Mouse (Mus musculus): ENCODE measurements around the gene Aurkb. TPM values are rescaled to one million over a fixed set of nuclear protein-coding genes. Genes with fewer than 3 reads are reported as not detected.

Aurkb gene
- total and polyA plus RNA-seq, 3 experiments, result 0.21 to 1.1 (median 0.59) TPM

DNA sequence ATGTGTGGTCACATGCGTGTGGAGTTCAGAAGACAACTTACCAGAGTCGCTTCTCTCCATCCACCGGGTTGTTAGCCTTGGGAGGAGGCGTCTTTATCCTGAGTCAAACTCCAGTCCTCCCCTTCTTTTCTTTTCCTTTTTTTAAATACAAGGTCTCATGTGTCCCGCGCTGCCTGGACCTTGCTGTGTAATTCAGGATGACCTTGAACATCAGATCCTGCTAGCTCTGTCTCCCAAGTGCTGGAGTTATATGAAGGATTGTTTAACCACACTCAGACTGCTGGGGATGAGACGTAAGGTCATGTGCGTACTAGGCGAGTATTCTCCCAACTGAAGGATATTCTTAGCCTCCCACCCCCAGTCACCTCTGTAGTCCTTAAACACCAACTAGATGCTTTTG is 31.9 kb downstream of the Aurkb start:
- TF ChIP-seq EP300 (IDR thresholded peaks at IDR 0.05; ENCODE audit: insufficient read depth, low read depth, low read length) (no peak), CTCF (IDR thresholded peaks at IDR 0.05) (no peak), POLR2A (IDR thresholded peaks at IDR 0.05; ENCODE audit: insufficient read depth, low read depth, low read length) (no peak)

DNA sequence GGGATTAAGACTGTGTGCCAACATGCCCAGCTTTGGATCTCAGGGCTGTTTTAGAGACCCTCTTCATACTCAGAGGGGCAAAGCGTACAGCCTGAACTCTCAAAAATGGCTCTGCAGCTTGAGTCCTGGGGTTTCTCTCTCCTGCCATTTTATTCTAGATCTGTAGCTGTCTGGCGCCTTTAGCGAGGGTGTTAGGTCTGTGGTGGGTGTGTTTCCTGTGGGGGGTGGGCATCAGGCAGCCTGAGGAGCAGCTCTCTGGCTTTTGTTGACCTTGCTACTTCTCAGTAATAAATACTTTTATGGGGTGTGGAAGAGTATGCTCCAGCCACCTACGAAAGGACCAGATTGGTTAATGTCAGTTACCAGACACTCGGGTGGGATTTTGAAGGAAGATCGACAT is 32.6 kb downstream of the Aurkb start:
- Histone ChIP-seq H3K27me3 (ENCODE audit: control insufficient read depth, insufficient read depth, low read length) (no peaks in the 10 kb centered on the region), H3K4me1 (ENCODE audit: control insufficient read depth, insufficient read depth, low read length) (peaks cover 2% of the 10 kb centered on the region; the same call in 1 of the 2 replicates), H3K4me3 (no peak overlapping the region), H3K79me2 (replicated peaks; ENCODE audit: control insufficient read depth, insufficient read depth, low read length) (no peaks in the 10 kb centered on the region), H3K36me3 (ENCODE audit: control insufficient read depth, insufficient read depth, low read length) (no peaks in the 10 kb centered on the region), H3K9ac (ENCODE audit: low read depth, low read length) (no peak overlapping the region), H3K27ac (no peak overlapping the region)
- intact Hi-C loops (cut with DNase I), result no loop called here
- TF ChIP-seq POLR2A (IDR thresholded peaks at IDR 0.05; ENCODE audit: insufficient read depth, low read depth, low read length) (no peak), EP300 (IDR thresholded peaks at IDR 0.05; ENCODE audit: insufficient read depth, low read depth, low read length) (no peak), CTCF (IDR thresholded peaks at IDR 0.05) (no peak)
- DNase-seq, result no peak
- WGBS, result 90% methylated on average over 6 of the region's 6 CpGs

More for the DNA sequence above, 31.9 kb downstream of the Aurkb start:
- no peak overlapping the region for H3K9ac ChIP-seq (ENCODE audit: low read depth, low read length)
- intact Hi-C loops (cut with DNase I), result no loop called here
- no peak overlapping the region for H3K27ac ChIP-seq
- H3K4me1 ChIP-seq (ENCODE audit: control insufficient read depth, insufficient read depth, low read length), result peaks cover 3% of the 10 kb centered on the region; the same call in 1 of the 2 replicates
- H3K79me2 ChIP-seq (replicated peaks; ENCODE audit: control insufficient read depth, insufficient read depth, low read length), result no peaks in the 10 kb centered on the region
- no peaks in the 10 kb centered on the region for H3K27me3 ChIP-seq (ENCODE audit: control insufficient read depth, insufficient read depth, low read length)
- WGBS, result 82% methylated on average over 9 of the region's 9 CpGs
- no peak overlapping the region for H3K4me3 ChIP-seq
- DNase-seq, result no peak
- no peaks in the 10 kb centered on the region for H3K36me3 ChIP-seq (ENCODE audit: control insufficient read depth, insufficient read depth, low read length)

DNA sequence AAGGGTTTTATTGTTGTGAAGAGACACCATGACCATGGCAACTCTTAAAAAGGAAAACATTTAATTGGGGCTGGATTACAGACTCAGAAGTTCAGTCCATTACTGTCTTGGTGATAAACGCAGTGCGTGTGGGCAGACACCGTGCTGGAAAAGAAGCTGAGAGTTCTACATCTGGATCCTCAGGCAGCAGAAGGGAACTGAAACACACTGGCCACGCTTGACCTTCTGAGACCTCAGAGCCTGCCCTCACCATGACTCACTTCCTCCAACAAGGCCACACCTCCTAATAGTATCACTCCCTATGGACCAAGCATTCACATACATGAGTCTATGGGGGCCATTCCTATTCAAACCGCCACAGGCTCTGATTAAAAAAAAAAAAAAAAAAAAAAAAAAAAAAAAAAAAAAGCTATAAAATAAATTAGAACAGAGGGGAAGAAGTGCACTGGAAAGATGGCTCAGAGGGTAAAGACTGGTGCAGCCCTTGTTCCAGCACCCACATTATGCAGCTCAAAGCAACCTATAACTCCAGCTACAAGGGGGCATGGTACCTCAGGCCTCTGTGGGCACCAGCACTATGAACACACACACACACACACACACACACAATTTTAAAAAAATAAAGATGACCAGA is 33.5 kb downstream of the Aurkb start:
- no peak for TF ChIP-seq CTCF (IDR thresholded peaks at IDR 0.05)
- TF ChIP-seq POLR2A (IDR thresholded peaks at IDR 0.05; ENCODE audit: insufficient read depth, low read depth, low read length), result peak; percentile 45
- no peak for TF ChIP-seq EP300 (IDR thresholded peaks at IDR 0.05; ENCODE audit: insufficient read depth, low read depth, low read length)
- intact Hi-C loops (cut with DNase I), result no loop called here
- Histone ChIP-seq H3K9ac (ENCODE audit: low read depth, low read length) (no peak overlapping the region), H3K79me2 (replicated peaks; ENCODE audit: control insufficient read depth, insufficient read depth, low read length) (no peaks in the 10 kb centered on the region), H3K36me3 (ENCODE audit: control insufficient read depth, insufficient read depth, low read length) (no peaks in the 10 kb centered on the region), H3K27ac (no peak overlapping the region; the same call in 1 of the 2 replicates), H3K4me3 (no peak overlapping the region), H3K27me3 (ENCODE audit: control insufficient read depth, insufficient read depth, low read length) (no peaks in the 10 kb centered on the region), H3K4me1 (ENCODE audit: control insufficient read depth, insufficient read depth, low read length) (peaks cover 2% of the 10 kb centered on the region; the same call in 1 of the 2 replicates)
- 34% methylated on average over 5 of the region's 5 CpGs for WGBS
- no peak for DNase-seq

DNA sequence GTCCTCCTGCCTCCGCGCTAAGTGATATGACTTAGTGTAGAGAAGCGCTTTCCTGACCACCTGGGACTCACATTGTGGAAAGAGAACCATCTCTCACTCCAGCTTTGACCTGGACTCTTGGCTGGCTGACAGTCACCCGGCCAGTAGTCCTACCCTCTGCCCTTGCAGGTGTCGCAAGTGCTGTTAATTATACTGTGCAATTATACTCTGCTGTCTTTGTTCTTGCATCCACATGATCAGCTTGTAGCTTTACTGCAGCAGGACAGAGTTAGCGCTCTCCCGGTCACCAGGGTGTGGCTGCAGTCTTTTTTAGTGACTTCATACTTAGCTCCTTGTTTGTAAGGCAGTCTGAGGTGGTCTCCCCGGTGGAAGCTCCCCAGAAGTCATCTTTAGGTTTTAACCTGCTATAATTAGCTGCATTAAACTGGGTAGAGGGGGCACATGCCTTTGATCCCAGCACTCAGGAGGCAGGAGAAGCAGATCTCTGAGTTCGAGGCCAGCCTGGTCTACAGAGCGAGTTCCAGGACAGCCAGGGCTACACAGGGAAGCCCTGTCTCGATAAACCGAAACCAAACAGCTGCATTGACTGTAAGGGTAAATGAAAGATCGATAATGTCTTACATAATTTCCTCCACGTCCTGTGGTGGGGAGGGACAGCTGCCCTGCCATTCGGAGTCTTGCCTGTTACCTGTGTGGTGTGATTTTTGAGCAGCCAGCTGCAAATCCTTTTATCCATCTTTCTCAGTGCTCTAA is 34.8 kb downstream of the Aurkb start:
- H3K4me3 ChIP-seq, result no peak overlapping the region
- H3K4me1 ChIP-seq (ENCODE audit: control insufficient read depth, insufficient read depth, low read length), result no peaks in the 10 kb centered on the region; the same call in 1 of the 2 replicates
- no peak overlapping the region for H3K27ac ChIP-seq
- TF ChIP-seq EP300 (IDR thresholded peaks at IDR 0.05; ENCODE audit: insufficient read depth, low read depth, low read length) (no peak), CTCF (IDR thresholded peaks at IDR 0.05) (no peak), POLR2A (IDR thresholded peaks at IDR 0.05; ENCODE audit: insufficient read depth, low read depth, low read length) (no peak)
- H3K36me3 ChIP-seq (ENCODE audit: control insufficient read depth, insufficient read depth, low read length), result no peaks in the 10 kb centered on the region
- no peaks in the 10 kb centered on the region for H3K79me2 ChIP-seq (replicated peaks; ENCODE audit: control insufficient read depth, insufficient read depth, low read length)
- H3K27me3 ChIP-seq (ENCODE audit: control insufficient read depth, insufficient read depth, low read length), result no peaks in the 10 kb centered on the region
- DNase-seq, result no peak
- WGBS, result 77% methylated on average over 15 of the region's 15 CpGs
- intact Hi-C loops (cut with DNase I), result no loop called here
- H3K9ac ChIP-seq (ENCODE audit: low read depth, low read length), result no peak overlapping the region

DNA sequence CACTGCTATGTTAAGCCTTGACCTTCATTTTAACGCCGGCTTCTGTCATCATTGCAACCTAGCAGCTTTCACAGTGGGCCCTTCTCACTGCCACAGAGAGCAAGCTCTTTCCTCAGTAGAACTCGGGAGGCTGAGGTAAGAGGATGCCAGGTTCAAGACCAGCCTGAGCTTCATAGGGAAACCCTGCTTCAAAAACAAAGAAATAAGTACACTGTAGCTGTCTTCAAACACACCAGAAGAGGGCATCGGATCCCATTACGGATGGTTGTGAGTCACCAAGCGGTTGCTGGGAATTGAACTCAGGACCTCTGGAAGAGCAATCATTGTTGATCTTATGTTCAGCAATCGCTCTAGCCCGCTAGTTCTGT is 35.4 kb downstream of the Aurkb start:
- WGBS, result 86% methylated on average over 8 of the region's 8 CpGs
- H3K9ac ChIP-seq (ENCODE audit: low read depth, low read length), result no peak overlapping the region
- no peak overlapping the region for H3K27ac ChIP-seq
- H3K27me3 ChIP-seq (ENCODE audit: control insufficient read depth, insufficient read depth, low read length), result no peaks in the 10 kb centered on the region
- intact Hi-C loops (cut with DNase I), result no loop called here
- no peaks in the 10 kb centered on the region; the same call in 1 of the 2 replicates for H3K4me1 ChIP-seq (ENCODE audit: control insufficient read depth, insufficient read depth, low read length)
- no peak for TF ChIP-seq EP300 (IDR thresholded peaks at IDR 0.05; ENCODE audit: insufficient read depth, low read depth, low read length)
- TF ChIP-seq POLR2A (IDR thresholded peaks at IDR 0.05; ENCODE audit: insufficient read depth, low read depth, low read length), result no peak
- no peak for TF ChIP-seq CTCF (IDR thresholded peaks at IDR 0.05)
- no peaks in the 10 kb centered on the region for H3K79me2 ChIP-seq (replicated peaks; ENCODE audit: control insufficient read depth, insufficient read depth, low read length)
- DNase-seq, result no peak
- no peak overlapping the region for H3K4me3 ChIP-seq
- no peaks in the 10 kb centered on the region for H3K36me3 ChIP-seq (ENCODE audit: control insufficient read depth, insufficient read depth, low read length)

DNA sequence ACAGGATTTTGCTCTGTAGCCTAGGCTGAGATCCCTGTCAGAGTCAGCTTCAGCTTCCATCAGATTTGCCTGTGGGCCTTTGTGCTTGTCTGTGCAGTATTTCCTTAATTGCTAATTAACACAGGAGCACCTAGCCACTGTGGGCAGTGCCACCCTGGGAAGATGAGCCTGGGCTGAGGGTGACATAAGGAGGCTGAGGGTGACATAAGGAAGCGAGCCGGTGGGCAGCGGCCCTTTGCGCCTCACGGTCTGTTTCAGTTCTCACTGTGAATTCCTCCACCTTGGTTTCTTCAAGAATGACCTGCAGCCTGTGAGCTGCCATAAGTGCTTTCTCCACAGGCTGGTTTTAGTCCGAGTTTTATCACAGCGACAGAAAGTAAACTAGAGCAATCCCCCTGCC is 36.2 kb downstream of the Aurkb start:
- H3K9ac ChIP-seq (ENCODE audit: low read depth, low read length), result no peak overlapping the region
- WGBS, result 85% methylated on average over 7 of the region's 7 CpGs
- DNase-seq, result no peak
- intact Hi-C loops (cut with DNase I), result no loop called here
- H3K27ac ChIP-seq, result no peak overlapping the region
- H3K4me3 ChIP-seq, result no peak overlapping the region
- H3K27me3 ChIP-seq (ENCODE audit: control insufficient read depth, insufficient read depth, low read length), result no peaks in the 10 kb centered on the region
- H3K4me1 ChIP-seq (ENCODE audit: control insufficient read depth, insufficient read depth, low read length), result no peaks in the 10 kb centered on the region; the same call in 1 of the 2 replicates
- TF ChIP-seq EP300 (IDR thresholded peaks at IDR 0.05; ENCODE audit: insufficient read depth, low read depth, low read length), result no peak
- TF ChIP-seq POLR2A (IDR thresholded peaks at IDR 0.05; ENCODE audit: insufficient read depth, low read depth, low read length), result no peak
- TF ChIP-seq CTCF (IDR thresholded peaks at IDR 0.05), result no peak
- no peaks in the 10 kb centered on the region for H3K79me2 ChIP-seq (replicated peaks; ENCODE audit: control insufficient read depth, insufficient read depth, low read length)
- no peaks in the 10 kb centered on the region for H3K36me3 ChIP-seq (ENCODE audit: control insufficient read depth, insufficient read depth, low read length)

All from heart, adult 2 months (tissue).